Mouse (Mus musculus) heart, postnatal 0 days (tissue): Measurements from ENCODE around the gene Gzmn.

Source experiments
- CTCF ChIP-seq: IDR thresholded peaks from 2 replicates; pipeline ENCODE4 v1.5.1; 2016; ENCODE audit warnings: antibody characterized with exemption, control low read depth, low read depth
- EP300 ChIP-seq: IDR thresholded peaks from 2 replicates; pipeline ENCODE4 v1.6.1; 2016; ENCODE audit warnings: antibody characterized with exemption, low read depth

GRCm38 (mm10) chr14:56123516-56123915, 50.9 kb downstream of the Gzmn start:
- TF ChIP-seq CTCF (no peak), EP300 (no peak)
